Mouse (Mus musculus) kidney, embryonic 16.5 days (tissue): ENCODE measurements around the gene Dus4l. TPM values are rescaled to one million over a fixed set of nuclear protein-coding genes. Genes with fewer than 3 reads are reported as not detected.
"Not testable (repeated sequence)": the region's sequence is repeated elsewhere in the genome, so short reads cannot be mapped to it uniquely, and the experiment has no call there.

Source experiments
- ATAC-seq: fragments of 200-750 bp; cut with Nextera tagmentation; 2 replicates; pipeline ENCODE4 v1.8.0; 2017; ENCODE audit warnings: moderate TSS enrichment; ENCODE audit not compliant: low FRiP score, low TSS enrichment
- H3K27ac ChIP-seq: fragments of 300-500 bp; sonication (generic); 2 replicates; pipeline ENCODE4 v1.5.1; 2014; ENCODE audit warnings: low read length
- H3K27me3 ChIP-seq: fragments of 300-500 bp; sonication (generic); 2 replicates; pipeline ENCODE4 v1.6.1; 2014; ENCODE audit warnings: low read length, control low read depth, mixed read lengths; ENCODE audit not compliant: insufficient read depth
- H3K36me3 ChIP-seq: fragments of 300-500 bp; sonication (generic); 2 replicates; pipeline ENCODE4 v1.6.1; 2014; ENCODE audit warnings: low read length, control low read depth, mixed read lengths; ENCODE audit not compliant: insufficient read depth
- H3K4me1 ChIP-seq: fragments of 300-500 bp; sonication (generic); 2 replicates; pipeline ENCODE4 v1.6.1; 2014; ENCODE audit warnings: low read length, control low read depth, mixed read lengths; ENCODE audit not compliant: insufficient read depth
- H3K4me2 ChIP-seq: fragments of 300-500 bp; sonication (generic); replicated peaks from 2 replicates; pipeline ENCODE4 v1.6.1; 2014; ENCODE audit warnings: low read depth, low read length
- H3K4me3 ChIP-seq: fragments of 300-500 bp; sonication (generic); 2 replicates; pipeline ENCODE4 v1.5.1; 2014; ENCODE audit warnings: mild to moderate bottlenecking, low read length
- H3K9ac ChIP-seq: fragments of 300-500 bp; sonication (generic); replicated peaks from 2 replicates; pipeline ENCODE4 v1.6.1; 2014; ENCODE audit warnings: low read length
- H3K9me3 ChIP-seq: fragments of 300-500 bp; sonication (generic); 2 replicates; pipeline ENCODE4 v1.6.1; 2016; ENCODE audit warnings: low read length, control low read depth
- WGBS: fragments of 180-500 bp; shearing (Covaris S2); extraction: QIAGEN DNeasy Blood & Tissue Kit; methylation state at CpG from one replicate; pipeline ENCODE4 v1.1.7; 2014; 5-methylcytosine and 5-hydroxymethylcytosine counted together
- polyA plus RNA-seq: library from polyadenylated mRNA; unstranded; fragments of >200 nt; fragmentation: Nextera tagmentation; extraction: Ambion mirVana; gene quantifications from 2 replicates; pipeline ENCODE4 v1.2.1, GENCODE M21; 2015

The Dus4l gene
- polyA plus RNA-seq, 1 experiment from 2014 or later: 9.9 TPM

GRCm38 (mm10) chr12:31653611-31654010 lies 1.0 kb downstream of the Dus4l start:
- WGBS: 72% methylated on average over 5 of the region's 5 CpGs
- Histone ChIP-seq H3K4me1 (peaks cover 7% of the 10 kb centered on the region), H3K4me3 (no peak overlapping the region), H3K9ac (no peak overlapping the region), H3K4me2 (peak overlapping the region; percentile 16; the same call in 1 of the 2 replicates), H3K36me3 (no peaks in the 10 kb centered on the region), H3K27ac (no peak overlapping the region), H3K27me3 (no peaks in the 10 kb centered on the region), H3K9me3 (no peaks in the 10 kb centered on the region)
- no peak for ATAC-seq

- ATAC-seq: no peak
- H3K4me1 ChIP-seq: peaks cover 7% of the 10 kb centered on the region; the same call in 1 of the 2 replicates
- no peaks in the 10 kb centered on the region for H3K9me3 ChIP-seq
- H3K27me3 ChIP-seq: no peaks in the 10 kb centered on the region
- peak overlapping the region; percentile 91; the same call in 1 of the 2 replicates for H3K9ac ChIP-seq
- peak overlapping the region; percentile 76; the same call in 1 of the 2 replicates for H3K4me2 ChIP-seq
- no peaks in the 10 kb centered on the region for H3K36me3 ChIP-seq
- H3K4me3 ChIP-seq: no peak overlapping the region
- WGBS: 93% methylated on average over 3 of the region's 3 CpGs
- no peak overlapping the region for H3K27ac ChIP-seq
Observed at GRCm38 (mm10) chr12:31635240-31635607, 19.4 kb downstream of the Dus4l start.

GRCm38 (mm10) chr12:31634343-31635239 lies 20.0 kb downstream of the Dus4l start, which contains the start of gene Bcap29:
Gene Bcap29 (minus strand): TSS chr12:31634658.
- H3K4me1 ChIP-seq: peaks cover 7% of the 10 kb centered on the region; the same call in 1 of the 2 replicates
- H3K27ac ChIP-seq: peak within 1 kb of the TSS; percentile 77
- no peaks in the 10 kb centered on the region for H3K27me3 ChIP-seq
- peak within 1 kb of the TSS; percentile 91 for H3K9ac ChIP-seq
- ATAC-seq: peak; percentile 93
- H3K9me3 ChIP-seq: no peaks in the 10 kb centered on the region
- peak within 1 kb of the TSS; percentile 66 for H3K4me3 ChIP-seq
- H3K36me3 ChIP-seq: no peaks in the 10 kb centered on the region
- WGBS: 2% methylated on average over 73 of the region's 73 CpGs
- peak within 1 kb of the TSS; percentile 76 for H3K4me2 ChIP-seq

DNA sequence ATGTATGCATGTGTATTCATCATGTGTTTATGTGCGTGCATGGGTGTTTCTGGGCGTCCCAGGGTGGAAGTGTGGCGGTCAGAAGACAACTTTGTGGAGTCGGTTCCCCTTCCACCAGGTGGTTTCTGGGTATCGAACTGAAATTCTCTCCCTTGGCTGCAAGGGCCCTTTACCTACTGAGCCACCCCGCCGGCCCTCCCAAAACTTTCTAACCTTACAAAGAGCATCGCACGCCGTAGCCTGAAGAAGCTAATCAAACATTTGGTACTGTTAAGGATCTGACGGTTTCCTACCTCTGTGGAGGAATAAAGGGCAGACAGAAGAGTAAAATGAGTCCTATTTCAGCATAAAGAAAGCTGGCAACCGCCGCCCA lies 20.7 kb downstream of the Dus4l start:
- WGBS: 11% methylated on average over 13 of the region's 13 CpGs
- H3K36me3 ChIP-seq: no peaks in the 10 kb centered on the region
- H3K9me3 ChIP-seq: no peaks in the 10 kb centered on the region
- peaks cover 7% of the 10 kb centered on the region; the same call in 1 of the 2 replicates for H3K4me1 ChIP-seq
- H3K27ac ChIP-seq: peak overlapping the region; percentile 77
- H3K27me3 ChIP-seq: no peaks in the 10 kb centered on the region
- H3K9ac ChIP-seq: peak overlapping the region; percentile 91
- peak overlapping the region; percentile 76 for H3K4me2 ChIP-seq
- ATAC-seq: peak; percentile 57
- H3K4me3 ChIP-seq: peak overlapping the region; percentile 66

GRCm38 (mm10) chr12:31628396-31628795 lies 26.2 kb downstream of the Dus4l start:
- 91% methylated on average over 9 of the region's 9 CpGs for WGBS
- not testable (repeated sequence) for H3K4me1 ChIP-seq, ATAC-seq, H3K4me2 ChIP-seq, H3K9me3 ChIP-seq, H3K27ac ChIP-seq, H3K27me3 ChIP-seq, H3K4me3 ChIP-seq, H3K9ac ChIP-seq, H3K36me3 ChIP-seq

DNA sequence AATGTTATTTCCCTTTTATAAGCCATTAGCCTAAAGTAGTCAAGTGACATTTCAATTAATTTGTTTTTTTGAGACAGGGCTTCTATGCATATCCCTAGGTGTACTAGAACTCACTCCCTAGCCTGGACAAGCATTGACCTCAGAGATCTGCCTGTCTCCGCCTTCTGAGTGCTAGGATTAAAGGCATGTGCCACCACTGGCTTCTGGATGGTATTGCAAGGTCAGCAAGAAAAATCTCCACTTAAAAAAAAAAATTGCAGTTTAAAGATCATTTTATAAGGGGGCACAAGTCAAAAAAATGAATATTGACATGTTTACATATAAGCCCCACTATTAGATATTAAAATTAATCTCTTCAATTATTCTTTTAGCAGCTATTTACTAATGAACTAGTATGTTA lies 29.6 kb downstream of the Dus4l start:
- Histone ChIP-seq H3K36me3 (peaks cover 6% of the 10 kb centered on the region; the same call in 1 of the 2 replicates), H3K4me1 (no peaks in the 10 kb centered on the region), H3K9ac (no peak overlapping the region), H3K27ac (no peak overlapping the region), H3K9me3 (no peaks in the 10 kb centered on the region), H3K4me3 (no peak overlapping the region), H3K27me3 (no peaks in the 10 kb centered on the region), H3K4me2 (no peak overlapping the region)
- ATAC-seq: no peak
- 88% methylated on average over 1 of the region's 1 CpGs for WGBS

DNA sequence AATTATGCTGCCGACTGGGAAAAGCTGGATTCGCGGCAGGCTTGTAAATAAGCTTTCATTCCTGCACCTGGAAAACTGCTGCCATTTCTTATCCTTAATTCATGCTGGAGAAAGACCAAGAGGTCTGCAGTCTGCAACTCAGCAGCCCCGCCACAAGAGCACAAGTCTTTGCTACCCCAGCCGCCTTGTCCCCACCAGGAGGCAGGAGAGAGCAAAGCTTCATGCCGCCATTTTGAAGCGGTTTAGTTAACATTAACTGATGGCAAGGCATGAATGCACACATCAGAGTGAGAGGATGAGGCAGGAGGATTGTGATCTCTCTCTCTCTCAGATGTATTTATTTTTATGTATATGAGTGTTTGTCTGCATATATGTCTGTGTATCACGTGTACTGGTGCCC lies 34.5 kb downstream of the Dus4l start:
- Histone ChIP-seq H3K27me3 (no peaks in the 10 kb centered on the region), H3K4me2 (no peak overlapping the region), H3K27ac (no peak overlapping the region), H3K4me1 (no peaks in the 10 kb centered on the region), H3K9ac (no peak overlapping the region), H3K9me3 (peaks cover 3% of the 10 kb centered on the region), H3K4me3 (no peak overlapping the region), H3K36me3 (peaks cover 7% of the 10 kb centered on the region; the same call in 1 of the 2 replicates)
- WGBS: 79% methylated on average over 8 of the region's 8 CpGs
- no peak for ATAC-seq

- no peak overlapping the region for H3K27ac ChIP-seq
- H3K36me3 ChIP-seq: peaks cover 7% of the 10 kb centered on the region; the same call in 1 of the 2 replicates
- H3K9me3 ChIP-seq: peaks cover 3% of the 10 kb centered on the region
- H3K4me3 ChIP-seq: no peak overlapping the region
- 75% methylated on average over 4 of the region's 4 CpGs for WGBS
- no peak overlapping the region for H3K9ac ChIP-seq
- H3K4me1 ChIP-seq: no peaks in the 10 kb centered on the region
- no peak for ATAC-seq
- H3K27me3 ChIP-seq: no peaks in the 10 kb centered on the region
- no peak overlapping the region for H3K4me2 ChIP-seq
Observed at GRCm38 (mm10) chr12:31613353-31613752, 41.3 kb downstream of the Dus4l start.

GRCm38 (mm10) chr12:31608138-31608537 lies 46.5 kb downstream of the Dus4l start:
- no peaks in the 10 kb centered on the region for H3K9me3 ChIP-seq
- H3K27ac ChIP-seq: no peak overlapping the region
- no peaks in the 10 kb centered on the region for H3K4me1 ChIP-seq
- H3K36me3 ChIP-seq: no peaks in the 10 kb centered on the region
- no peak overlapping the region for H3K4me2 ChIP-seq
- H3K4me3 ChIP-seq: no peak overlapping the region
- no peak for ATAC-seq
- 23% methylated on average over 3 of the region's 3 CpGs for WGBS
- no peak overlapping the region for H3K9ac ChIP-seq
- H3K27me3 ChIP-seq: no peaks in the 10 kb centered on the region

DNA sequence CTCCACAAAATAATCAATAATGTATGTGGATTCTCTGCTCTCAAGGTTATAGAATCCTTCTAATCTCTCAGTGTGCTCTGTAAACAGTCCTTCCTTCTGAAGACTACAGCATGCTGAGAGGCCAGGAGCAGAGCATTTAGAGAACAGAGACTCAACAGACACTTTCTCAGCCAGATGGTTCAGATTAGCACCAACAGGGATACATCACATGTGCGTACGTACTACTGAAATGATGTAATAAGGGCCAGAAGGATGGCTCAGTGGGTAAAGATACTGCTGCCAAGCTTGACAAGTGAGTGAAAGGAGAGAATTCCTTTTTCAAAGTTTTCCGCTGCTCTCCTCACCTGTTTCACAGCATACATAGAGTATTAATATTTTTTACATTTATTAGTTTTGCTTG lies 49.7 kb downstream of the Dus4l start:
- Histone ChIP-seq H3K36me3 (no peaks in the 10 kb centered on the region), H3K27ac (no peak overlapping the region), H3K9ac (no peak overlapping the region), H3K4me2 (no peak overlapping the region), H3K9me3 (no peaks in the 10 kb centered on the region), H3K4me1 (no peaks in the 10 kb centered on the region), H3K27me3 (no peaks in the 10 kb centered on the region), H3K4me3 (no peak overlapping the region)
- 94% methylated on average over 3 of the region's 3 CpGs for WGBS
- no peak for ATAC-seq
